ENCODE assay signal across 10 mouse cellular contexts in genomic region chr13:94155657-94156429, GRCm38 (mm10).
DNase-seq lines count a peak whose midpoint lies in the region; ATAC-seq and TF ChIP-seq lines count a peak whose summit lies in the region.
"Had no signal": no experiment of that assay in that cellular context is flagged by ENCODE, and none has a peak within 500 bp of the region (broad histone marks: within the 10 kb centered on the region; RNA-seq: fewer than 3 reads in every experiment).

No protein-coding gene starts in this region.

- no peak overlapping the region for H3K9ac ChIP-seq in hindbrain, embryonic 14.5 days
- H3K9ac ChIP-seq in stomach, postnatal 0 days (ENCODE audit: low read length) = no peak overlapping the region
- H3K9ac ChIP-seq: limb, embryonic 13.5 days had no signal

- WGBS in hindbrain, embryonic 14.5 days = 41% methylated on average over 9 of the region's 9 CpGs
- WGBS in hindbrain, embryonic 10.5 days = 44% methylated on average over 9 of the region's 9 CpGs
- WGBS in limb, embryonic 10.5 days = 48% methylated on average over 9 of the region's 9 CpGs
- WGBS in stomach, postnatal 0 days = 55% methylated on average over 9 of the region's 9 CpGs

- peak overlapping the region; percentile 5; the same call in 1 of the 2 replicates for H3K27ac ChIP-seq in hindbrain, embryonic 14.5 days
- no peak overlapping the region; the same call in 1 of the 2 replicates for H3K27ac ChIP-seq in hindbrain, embryonic 10.5 days
- H3K27ac ChIP-seq in limb, embryonic 10.5 days = peak overlapping the region; percentile 46; the same call in 1 of the 2 replicates
- no peak overlapping the region for H3K27ac ChIP-seq in stomach, postnatal 0 days (replicated peaks)
- H3K27ac ChIP-seq: limb, embryonic 13.5 days had no signal

- peaks cover 5% of the 10 kb centered on the region; the same call in 1 of the 2 replicates for H3K4me1 ChIP-seq in hindbrain, embryonic 14.5 days (replicated peaks; ENCODE audit: control insufficient read depth, insufficient read depth, low read length)
- H3K4me1 ChIP-seq in hindbrain, embryonic 10.5 days (replicated peaks) = peaks cover 33% of the 10 kb centered on the region
- H3K4me1 ChIP-seq in limb, embryonic 10.5 days = peaks cover 44% of the 10 kb centered on the region
- no peaks in the 10 kb centered on the region for H3K4me1 ChIP-seq in stomach, postnatal 0 days (replicated peaks; ENCODE audit: control insufficient read depth, insufficient read depth)

- H3K9me3 ChIP-seq in hindbrain, embryonic 14.5 days (ENCODE audit: control insufficient read depth, low read length) = no peaks in the 10 kb centered on the region
- no peaks in the 10 kb centered on the region for H3K9me3 ChIP-seq in hindbrain, embryonic 10.5 days
- H3K9me3 ChIP-seq in limb, embryonic 10.5 days (replicated peaks) = no peaks in the 10 kb centered on the region
- H3K9me3 ChIP-seq in stomach, postnatal 0 days (ENCODE audit: control insufficient read depth, low read length) = no peaks in the 10 kb centered on the region
- H3K9me3 ChIP-seq: G1E had no signal

- no peak for DNase-seq in hindbrain, embryonic 14.5 days (ENCODE audit: low spot score)
- no peak for DNase-seq in hindbrain, embryonic 10.5 days (ENCODE audit: low spot score)
- DNase-seq in ES-CJ7 (ENCODE audit: low read depth, low spot score) = peak; percentile 35
- DNase-seq in R1 (ENCODE audit: low read depth, low spot score) = peak; percentile 34
- no peak for DNase-seq in limb, embryonic 10.5 days (ENCODE audit: low spot score)
- DNase-seq in stomach, postnatal 0 days (ENCODE audit: low spot score) = no peak
- DNase-seq: thymus, postnatal 14 days had no signal

- no peaks in the 10 kb centered on the region for H3K36me3 ChIP-seq in hindbrain, embryonic 14.5 days (replicated peaks; ENCODE audit: control insufficient read depth, insufficient read depth)
- H3K36me3 ChIP-seq in hindbrain, embryonic 10.5 days = no peaks in the 10 kb centered on the region
- H3K36me3 ChIP-seq in limb, embryonic 10.5 days = peaks cover 14% of the 10 kb centered on the region; the same call in 1 of the 2 replicates
- H3K36me3 ChIP-seq in stomach, postnatal 0 days (ENCODE audit: control insufficient read depth, insufficient read depth, low read length) = no peaks in the 10 kb centered on the region
- H3K36me3 ChIP-seq: G1E; limb, embryonic 13.5 days had no signal

- no peak for TF ChIP-seq EP300 in stomach, postnatal 0 days (optimal IDR thresholded peaks at IDR 0.05)

- H3K27me3 ChIP-seq in hindbrain, embryonic 14.5 days (ENCODE audit: control insufficient read depth, insufficient read depth, low read length) = no peaks in the 10 kb centered on the region
- no peaks in the 10 kb centered on the region for H3K27me3 ChIP-seq in hindbrain, embryonic 10.5 days (ENCODE audit: insufficient read depth, poor library complexity, severe bottlenecking)
- H3K27me3 ChIP-seq in limb, embryonic 10.5 days (ENCODE audit: low read depth, poor library complexity, severe bottlenecking) = no peaks in the 10 kb centered on the region
- H3K27me3 ChIP-seq in stomach, postnatal 0 days (ENCODE audit: control insufficient read depth, insufficient read depth, low read length) = no peaks in the 10 kb centered on the region
- H3K27me3 ChIP-seq: limb, embryonic 13.5 days had no signal

- ATAC-seq in hindbrain, embryonic 14.5 days (ENCODE audit: low FRiP score) = peak; percentile 84; the same call in 1 of the 2 replicates
- no peak for ATAC-seq in stomach, postnatal 0 days (ENCODE audit: low FRiP score, low TSS enrichment)
- ATAC-seq in cerebellum, adult (ENCODE audit: insufficient number of reproducible peaks, low FRiP score, low TSS enrichment) = no peak

- H3K4me2 ChIP-seq in hindbrain, embryonic 14.5 days (replicated peaks) = no peak overlapping the region
- no peak overlapping the region for H3K4me2 ChIP-seq in stomach, postnatal 0 days (replicated peaks; ENCODE audit: low read depth)
- H3K4me2 ChIP-seq: limb, embryonic 13.5 days had no signal

- TF ChIP-seq CTCF in stomach, postnatal 0 days (IDR thresholded peaks at IDR 0.05; ENCODE audit: low read depth) = no peak

- no peak overlapping the region for H3K4me3 ChIP-seq in hindbrain, embryonic 14.5 days (replicated peaks; ENCODE audit: low read length)
- H3K4me3 ChIP-seq in hindbrain, embryonic 10.5 days = no peak overlapping the region
- no peak overlapping the region for H3K4me3 ChIP-seq in limb, embryonic 10.5 days
- no peak overlapping the region for H3K4me3 ChIP-seq in stomach, postnatal 0 days (ENCODE audit: low read depth, low read length)
- H3K4me3 ChIP-seq: limb, embryonic 13.5 days had no signal

Comparison
In these comparisons a context has a peak if more than half of its experiments do, and no peak if none do; other contexts are left out.
1. H3K27ac ChIP-seq: peak in hindbrain, embryonic 14.5 days (single experiment) and limb, embryonic 10.5 days (single experiment); none in hindbrain, embryonic 10.5 days (single experiment) and stomach, postnatal 0 days (single experiment).
2. DNase-seq: peak in ES-CJ7 (single experiment) and R1 (single experiment); none in hindbrain, embryonic 14.5 days (single experiment), hindbrain, embryonic 10.5 days (single experiment), limb, embryonic 10.5 days (single experiment) and stomach, postnatal 0 days (single experiment).